Mouse (Mus musculus) thymus, postnatal 14 days (tissue): ENCODE measurements around the gene Dynlt1c.
A peak's percentile ranks its signal among the peaks of the same experiment; 100 is the strongest.
"Not testable (repeated sequence)": the region's sequence is repeated elsewhere in the genome, so short reads cannot be mapped to it uniquely, and the experiment has no call there.

Source experiments
- DNase-seq: peaks from one replicate; pipeline ENCODE4 v3.0.0; 2021

Gene Dynlt1c

DNA sequence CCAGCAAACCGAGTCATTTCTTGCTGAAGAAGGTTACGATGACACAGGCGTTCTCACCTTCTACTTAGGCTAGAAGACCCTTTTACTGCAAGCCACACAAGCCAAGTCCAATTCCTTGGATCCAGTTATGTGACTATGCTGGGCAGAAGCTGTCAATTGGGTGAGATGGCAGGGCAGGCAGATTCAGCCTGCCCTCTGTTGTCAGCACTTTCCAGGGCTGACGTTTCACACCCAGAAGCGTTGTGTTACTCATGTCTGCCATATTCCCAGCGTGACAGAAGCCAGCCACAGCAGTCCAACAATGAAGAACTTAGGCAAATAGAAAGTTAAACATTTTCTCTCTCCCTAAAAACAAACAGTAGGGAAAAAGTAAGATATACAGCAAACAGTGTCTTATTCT is 18.6 kb downstream of the Dynlt1c start:
- not testable (repeated sequence) for DNase-seq

DNA sequence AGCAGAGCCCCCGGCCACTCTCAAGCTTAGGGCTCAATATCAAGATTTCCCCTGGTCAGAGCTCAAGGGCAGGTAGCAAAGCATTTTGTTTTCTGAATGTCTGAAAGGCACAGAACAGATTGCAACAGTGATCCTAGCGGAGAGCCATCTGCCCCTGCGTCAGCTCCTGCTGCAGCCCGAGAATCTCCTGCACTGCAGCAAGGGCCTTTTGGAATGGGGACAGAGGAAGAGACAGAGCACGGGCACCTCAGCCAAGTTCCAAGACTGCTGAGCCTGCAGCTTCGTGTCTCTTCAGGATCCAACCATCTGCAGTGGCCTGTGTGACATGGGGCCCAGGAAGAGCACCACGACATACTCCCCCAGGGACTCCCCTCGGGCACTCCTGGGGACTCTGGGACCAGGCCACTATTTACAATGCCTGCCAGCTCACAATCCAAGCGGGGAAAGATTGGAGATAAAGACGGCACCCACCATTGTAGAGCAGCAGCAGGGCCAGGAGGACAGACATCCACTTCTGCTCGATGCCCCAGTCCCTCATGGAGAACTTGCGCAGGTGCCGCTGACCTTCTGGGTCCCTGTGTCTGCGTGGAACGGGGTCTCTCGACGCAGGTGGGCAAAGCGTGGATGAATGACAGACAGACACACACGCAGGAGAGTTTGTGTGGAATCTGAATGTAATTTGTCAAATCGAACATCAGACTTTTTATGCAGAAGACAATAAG is 19.4 kb downstream of the Dynlt1c start:
- not testable (repeated sequence) for DNase-seq

DNA sequence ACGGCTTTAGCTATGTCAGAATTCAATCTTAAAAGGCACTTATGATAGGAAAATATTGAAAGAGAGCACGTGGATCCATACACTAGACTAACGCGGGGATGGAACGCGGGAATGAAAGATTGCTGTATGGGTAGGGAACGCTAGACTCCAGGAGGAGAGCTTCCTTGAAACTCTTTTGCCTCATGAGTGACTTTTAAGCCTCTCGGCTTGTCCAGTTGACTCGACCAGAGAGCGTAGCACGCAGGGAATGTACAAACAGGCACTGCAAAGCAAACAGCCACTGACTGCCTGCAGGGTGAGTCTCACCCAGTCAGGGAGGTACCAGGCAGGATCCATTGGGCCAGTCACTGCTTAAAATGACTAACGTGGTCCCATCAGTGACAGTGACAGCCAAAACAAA is 20.5 kb downstream of the Dynlt1c start:
- DNase-seq, result not testable (repeated sequence)

DNA sequence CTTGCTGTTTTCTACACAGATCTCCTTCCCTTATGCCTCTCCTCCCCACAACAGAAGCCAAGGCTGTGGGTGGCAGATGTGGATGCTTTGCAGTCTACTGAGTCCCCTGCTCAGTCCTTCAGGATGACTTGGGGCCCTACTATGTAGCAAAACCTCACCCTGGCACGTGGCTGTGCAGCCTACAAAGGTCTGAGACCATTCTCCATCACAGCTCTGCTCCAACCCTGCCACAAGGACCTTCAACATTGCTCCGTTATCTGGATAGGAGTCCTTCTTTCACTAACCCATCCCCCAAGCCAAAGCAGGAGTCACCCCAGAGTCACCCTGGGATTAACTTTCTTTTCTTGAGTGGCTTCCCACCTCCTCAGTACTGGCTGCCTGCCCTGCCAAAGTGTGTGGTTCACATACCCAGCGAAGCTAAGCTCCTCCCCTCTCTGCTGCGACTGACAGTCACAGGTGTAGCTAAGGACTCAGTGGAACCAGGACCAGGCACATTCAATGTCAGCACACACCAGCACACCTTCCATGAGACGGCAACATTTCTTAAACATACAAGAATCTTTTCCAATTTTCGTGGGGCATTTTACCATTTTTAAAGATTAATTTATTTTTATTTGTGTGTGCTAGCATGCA is 23.6 kb downstream of the Dynlt1c start:
- DNase-seq, result not testable (repeated sequence)

DNA sequence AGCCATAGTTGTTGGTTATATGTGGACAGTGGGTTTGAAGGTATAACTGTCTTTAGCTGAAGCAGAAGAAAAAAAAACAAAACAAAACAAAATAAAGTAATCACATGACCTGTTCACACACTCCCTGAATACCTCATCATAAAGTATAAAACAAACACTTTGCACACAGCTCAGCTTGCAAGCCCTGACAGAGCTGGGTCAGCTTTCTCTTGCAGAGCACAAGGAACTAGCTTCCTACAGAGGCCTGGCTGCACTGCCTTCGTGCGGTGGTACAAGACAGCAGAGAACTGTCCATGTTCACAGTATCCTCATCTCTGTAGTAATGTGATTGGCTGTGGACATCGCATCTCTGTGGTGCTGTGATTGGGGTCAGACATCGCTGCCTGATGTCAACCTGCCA is 28.9 kb downstream of the Dynlt1c start:
- DNase-seq, result not testable (repeated sequence)

DNA sequence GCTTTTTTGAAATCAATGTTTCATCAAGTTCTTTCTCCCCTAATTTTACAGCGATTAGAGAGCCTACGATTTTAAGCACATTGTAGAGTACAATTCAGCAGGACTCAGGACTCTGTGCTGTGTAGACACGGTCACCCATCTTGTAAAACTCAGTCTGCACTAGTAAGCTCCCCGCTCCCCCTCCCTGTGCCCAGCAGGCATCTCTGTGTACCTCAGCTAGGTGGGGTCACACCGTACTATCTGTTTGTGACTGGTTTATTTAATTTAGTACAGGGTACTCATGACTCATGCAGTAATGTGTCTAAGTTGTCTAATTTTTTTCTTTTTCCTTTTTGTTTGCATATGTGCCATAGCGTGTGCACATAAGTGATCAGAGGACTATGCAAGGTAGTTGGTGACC is 31.4 kb downstream of the Dynlt1c start:
- not testable (repeated sequence) for DNase-seq

DNA sequence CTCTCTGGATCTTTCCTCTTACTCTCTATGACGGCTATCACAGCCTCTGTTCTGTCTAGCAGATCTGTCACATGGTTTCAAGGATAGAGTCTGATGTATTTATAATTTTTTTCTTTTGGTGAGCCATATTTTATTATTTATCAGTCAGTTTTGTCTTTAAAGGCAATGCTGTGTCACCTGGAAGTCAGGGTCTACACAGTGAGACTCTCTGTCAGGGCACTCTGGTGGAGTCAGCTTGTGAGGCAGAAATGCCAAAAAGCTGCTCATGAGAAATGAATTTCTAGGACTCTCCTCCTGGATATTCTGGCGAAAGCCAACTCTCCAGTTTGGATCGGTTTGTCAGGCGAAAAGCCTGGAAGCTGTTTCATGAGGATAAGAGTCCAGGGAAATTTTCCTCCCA is 34.3 kb downstream of the Dynlt1c start:
- not testable (repeated sequence) for DNase-seq

DNA sequence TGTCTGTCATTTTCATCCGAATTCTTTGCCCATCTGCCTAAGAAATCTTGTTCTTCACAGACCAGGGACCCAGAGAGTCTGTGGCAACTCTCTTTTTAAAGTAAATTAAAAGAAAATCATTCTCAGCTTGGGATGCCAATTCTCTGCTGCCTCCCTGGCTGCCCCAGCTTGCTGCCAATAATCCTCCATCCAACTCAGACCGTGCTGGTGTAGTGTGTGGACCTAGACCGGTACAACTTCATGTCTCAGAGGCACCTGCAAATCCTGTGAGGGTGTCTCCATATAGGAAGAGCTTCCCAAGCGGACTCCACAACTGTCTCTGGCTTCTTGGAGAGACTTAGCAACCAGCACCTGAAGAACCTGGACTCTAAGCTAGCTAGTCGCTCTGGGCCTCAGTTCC is 35.4 kb downstream of the Dynlt1c start:
- DNase-seq, result no peak

DNA sequence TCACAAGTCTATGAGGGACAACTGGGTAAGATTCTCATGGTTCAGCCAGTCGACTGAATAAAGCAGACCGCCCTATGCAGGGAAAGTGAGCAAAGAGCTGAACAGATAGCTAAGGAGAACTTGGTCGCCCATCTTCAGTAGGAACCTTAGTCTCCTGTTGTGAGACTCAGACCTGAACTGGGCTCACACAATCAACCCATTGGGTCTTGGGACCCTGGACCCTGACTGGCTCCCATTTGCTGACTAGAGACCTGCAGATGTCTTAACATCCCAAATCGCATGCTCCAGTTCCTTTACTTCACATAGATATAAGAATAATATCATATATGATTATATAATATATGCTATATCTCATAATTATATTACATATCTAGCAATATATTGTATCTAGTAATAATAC is 36.0 kb downstream of the Dynlt1c start:
- not testable (repeated sequence) for DNase-seq

DNA sequence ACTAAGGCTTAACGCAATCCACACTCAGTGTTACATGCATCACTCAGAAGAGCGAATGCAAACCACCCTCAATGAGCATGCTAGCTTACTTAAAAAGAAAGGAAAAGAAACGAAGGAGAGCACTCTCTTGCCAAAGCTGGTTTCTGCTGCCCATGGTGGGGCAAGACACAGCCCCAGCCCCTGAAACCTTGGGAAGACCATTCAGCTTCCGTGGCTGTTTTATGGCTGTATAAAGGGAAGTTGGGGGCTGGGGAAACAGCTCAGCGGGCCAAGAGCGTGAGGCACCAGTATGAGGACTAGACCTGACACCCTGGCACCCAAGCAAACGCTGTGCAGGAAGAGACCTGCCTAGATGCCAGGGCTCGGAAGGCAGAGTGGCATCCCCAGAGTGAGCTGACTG is 37.0 kb downstream of the Dynlt1c start:
- not testable (repeated sequence) for DNase-seq

DNA sequence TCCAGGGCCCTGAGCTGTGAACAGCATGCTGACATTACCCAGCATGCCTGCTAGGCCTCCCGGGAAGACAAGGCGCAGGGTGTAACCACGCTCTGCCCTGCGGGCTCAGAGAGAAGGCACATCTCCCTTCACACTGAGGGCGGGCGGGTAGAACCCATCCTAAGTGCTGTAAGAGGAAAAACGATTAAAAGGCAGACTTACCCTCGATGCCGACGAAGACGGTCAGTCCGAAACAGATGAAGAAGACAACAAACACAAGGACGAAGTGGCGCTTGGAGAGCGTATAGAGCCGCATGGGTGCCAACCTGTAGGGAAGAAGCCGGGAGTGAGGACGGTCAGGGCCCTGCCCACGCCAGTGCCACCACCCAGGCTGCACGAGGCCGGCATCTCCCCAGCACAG is 38.0 kb downstream of the Dynlt1c start:
- DNase-seq, result not testable (repeated sequence)

DNA sequence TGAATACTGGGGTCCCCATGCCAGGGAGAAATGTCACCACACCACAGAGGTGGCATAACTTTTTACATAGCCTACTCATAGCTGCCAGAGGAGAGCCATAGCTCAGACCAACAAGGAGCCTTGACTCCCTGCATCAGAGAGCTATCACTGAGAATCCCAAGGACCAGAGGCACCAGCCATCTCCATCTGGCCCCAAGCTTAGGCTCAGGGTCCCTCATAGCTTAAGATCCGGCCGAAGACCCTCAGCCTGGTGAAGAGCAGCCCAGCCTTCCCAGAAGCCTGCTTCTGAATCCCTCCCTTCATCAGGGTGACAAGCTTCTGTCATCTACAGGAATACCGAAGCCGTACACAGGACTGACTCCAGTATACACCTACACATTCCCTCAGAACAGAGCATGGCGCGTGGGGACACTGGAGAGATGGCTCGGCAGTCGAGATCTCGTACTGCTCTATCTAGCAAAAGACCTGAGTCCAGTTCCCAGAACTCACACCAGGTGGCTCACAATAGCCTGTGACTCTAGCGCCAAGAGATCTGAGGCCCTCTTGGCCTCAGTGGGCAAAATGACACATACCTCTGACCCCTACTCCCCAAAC is 38.7 kb downstream of the Dynlt1c start:
- DNase-seq, result not testable (repeated sequence)

DNA sequence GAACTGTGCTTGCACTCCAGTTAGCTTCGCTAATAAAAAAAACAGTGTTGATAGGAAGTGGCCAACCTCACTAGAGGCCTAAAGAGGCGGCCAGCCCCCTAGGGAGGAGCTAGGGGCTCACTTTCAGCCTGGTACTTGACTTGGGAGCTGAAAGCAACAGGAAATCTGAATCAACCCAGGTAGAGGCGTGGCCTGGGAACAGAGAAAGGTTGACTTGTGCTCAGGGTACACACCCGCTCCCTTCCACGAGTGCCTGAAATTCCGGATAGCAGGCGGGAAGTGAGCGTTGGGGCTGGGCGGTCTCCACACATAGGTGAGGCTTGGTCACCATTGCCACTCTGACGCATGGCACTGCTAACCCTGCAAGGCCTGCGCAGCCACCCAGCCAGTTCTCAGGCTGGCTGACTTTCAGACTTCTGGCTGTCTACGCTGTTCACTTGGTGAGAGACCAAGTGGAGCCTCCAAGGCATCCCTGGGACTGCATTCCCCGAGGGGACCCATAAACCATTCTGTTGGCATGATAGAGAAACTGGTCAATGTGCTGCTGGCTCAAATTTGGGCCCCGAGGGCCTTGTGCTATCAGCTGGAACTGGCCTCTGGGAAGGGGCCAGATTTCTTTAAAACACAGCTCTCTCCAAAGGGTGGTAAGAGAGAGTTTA is 39.4 kb downstream of the Dynlt1c start:
- DNase-seq, result not testable (repeated sequence)

DNA sequence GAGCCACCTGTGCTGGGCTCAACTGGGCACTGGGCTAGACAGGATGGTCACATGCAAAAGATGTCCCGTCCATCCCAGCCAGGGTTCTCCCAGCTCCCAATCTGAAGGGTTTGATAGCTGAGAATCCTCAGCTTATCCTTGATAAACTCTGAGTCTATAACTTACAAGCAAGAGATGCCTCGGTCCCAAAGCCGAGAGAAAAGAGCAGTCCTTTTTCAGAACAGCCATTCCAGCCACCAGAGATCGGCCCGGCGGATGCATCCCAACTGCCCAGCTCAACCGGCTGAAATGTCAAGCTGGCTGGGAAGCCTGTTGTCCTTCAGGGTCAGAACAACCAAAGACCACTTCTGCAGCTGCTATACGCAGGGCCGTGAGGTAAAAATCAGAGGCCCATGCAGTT is 42.7 kb downstream of the Dynlt1c start:
- DNase-seq, result not testable (repeated sequence)

DNA sequence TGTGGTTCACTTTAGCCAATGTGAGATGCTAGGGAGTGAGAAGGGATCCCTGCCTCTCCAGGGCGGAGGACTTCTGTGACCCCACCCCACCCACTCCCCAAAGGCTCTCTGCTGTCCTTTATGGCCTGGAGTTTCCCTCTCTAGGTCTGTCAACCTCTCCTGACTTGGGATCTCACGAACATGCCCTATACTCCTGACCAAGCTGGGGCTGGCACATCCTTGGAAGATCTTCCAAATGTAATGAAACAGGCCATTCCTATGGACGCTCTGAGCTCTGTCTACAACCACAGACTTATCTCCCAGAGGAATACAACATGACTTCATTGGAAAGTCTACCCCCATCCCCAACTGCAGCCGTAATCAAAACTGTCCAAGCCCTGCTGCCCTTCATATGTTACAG is 43.2 kb downstream of the Dynlt1c start:
- DNase-seq, result not testable (repeated sequence)

DNA sequence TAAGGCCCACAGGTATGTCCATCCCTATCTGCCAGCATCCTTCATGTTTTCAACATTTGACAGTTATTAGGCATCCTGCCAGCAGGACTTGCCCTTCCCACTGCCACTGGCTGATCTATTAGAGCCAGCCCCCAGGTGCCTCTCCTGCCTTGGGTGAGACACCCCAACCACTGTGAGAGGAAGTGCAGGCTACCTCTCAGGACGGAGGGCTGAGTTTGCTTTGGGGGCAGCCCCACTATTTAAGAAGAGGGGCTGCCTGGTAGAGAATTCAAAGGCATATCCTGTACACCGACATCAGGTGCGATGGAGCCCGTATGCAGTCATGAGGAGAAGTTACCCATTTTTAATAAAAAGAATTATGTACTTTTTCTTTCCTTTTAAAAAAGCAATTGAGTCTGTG is 44.2 kb downstream of the Dynlt1c start:
- DNase-seq, result not testable (repeated sequence)

DNA sequence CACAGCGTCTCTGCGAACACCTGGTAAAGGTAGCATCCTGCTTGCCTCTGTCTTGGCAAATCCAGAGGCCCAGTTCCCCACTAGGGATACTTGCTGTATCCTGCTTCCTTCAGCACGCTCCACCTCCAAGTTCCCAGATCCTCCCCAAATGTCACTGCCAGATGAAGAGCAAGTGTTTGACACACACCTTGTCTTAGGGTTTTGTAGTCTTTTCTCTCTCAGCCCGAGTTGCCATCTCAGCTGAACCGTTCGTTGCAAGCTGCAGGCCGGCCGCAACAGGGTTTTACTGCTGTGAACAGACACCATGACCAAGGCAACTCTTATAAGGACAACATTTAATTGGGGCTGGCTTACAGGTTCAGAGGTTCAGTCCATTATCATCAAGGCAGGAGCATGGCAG is 45.4 kb downstream of the Dynlt1c start:
- DNase-seq, result not testable (repeated sequence)

DNA sequence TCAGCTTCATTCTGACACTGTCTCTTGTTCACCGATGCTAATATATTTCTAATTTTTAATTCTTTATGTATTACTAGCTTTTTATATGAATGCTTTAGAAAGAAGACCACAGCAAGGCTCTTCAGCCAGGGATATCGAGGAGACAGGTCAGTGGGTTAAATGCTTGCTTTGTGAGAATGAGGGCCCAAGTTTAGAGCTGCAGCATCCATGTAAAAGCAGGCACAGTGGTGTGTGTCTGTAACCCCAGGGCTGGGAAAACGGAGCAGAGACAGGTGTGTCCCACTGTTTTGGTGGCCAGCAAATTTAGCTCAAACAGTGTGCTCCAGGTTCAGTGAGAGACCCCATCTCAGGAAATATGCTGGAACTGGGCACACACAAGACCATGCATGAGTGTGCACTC is 46.0 kb downstream of the Dynlt1c start:
- DNase-seq, result not testable (repeated sequence)

DNA sequence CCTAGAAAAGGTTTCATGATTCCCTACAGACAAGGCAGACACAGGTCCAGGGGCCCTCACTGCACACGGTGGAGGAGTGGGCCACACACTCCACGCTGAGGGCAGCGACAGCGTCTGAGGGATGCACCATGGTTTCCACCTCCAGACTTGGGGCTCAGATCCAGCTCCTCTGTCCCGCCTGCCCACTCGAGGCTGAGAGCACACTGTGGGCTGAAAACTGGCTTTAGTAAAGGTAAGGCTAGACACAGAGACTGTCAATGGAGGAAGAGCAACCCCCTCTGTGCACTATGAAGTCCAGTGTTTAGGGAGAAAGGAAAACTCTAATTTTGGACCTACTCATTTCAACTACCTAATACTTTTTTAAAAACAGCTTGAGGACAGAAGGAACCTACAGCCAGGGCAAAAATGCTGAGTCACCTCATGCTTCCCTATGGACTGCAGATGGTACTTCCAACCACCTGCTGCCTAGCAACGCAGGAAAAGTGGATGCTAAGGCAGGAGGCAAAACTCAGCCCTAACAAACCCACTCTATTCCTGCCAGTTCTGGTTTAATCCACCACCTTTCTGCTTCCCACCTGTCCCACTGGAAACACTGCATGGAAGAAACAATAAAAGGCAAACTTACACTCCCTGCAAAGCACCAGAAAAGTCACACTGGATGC is 49.6 kb downstream of the Dynlt1c start:
- DNase-seq, result not testable (repeated sequence)

DNA sequence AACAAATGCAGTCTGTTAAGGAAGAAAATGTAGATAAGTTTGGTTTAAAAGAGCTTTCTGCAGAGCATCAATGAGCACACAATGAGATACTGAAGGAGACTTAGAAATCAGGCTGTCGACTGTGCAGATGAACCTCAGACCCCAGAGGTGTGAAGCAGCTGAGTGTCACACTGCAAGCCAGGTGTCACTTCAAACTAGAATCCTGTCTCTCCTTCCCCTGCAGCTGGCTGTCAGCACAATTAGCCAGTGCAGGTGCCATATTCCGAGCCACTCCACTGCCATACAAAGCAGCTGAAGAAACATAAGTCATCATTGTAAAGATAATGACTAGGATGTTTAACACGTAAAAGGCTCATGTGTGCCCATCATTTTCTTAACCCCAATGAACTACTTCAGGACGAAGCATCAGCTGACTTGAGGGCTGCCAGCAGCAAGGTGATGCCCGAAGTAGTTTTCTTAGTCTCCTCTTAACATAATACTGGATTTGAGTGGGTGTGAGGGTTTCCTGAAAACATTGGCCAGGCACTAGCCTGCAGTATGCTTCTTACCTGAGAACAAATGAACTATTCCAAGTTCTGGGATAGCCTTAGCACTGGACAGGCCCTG is 52.0 kb downstream of the Dynlt1c start:
- DNase-seq, result peak; percentile 44

DNA sequence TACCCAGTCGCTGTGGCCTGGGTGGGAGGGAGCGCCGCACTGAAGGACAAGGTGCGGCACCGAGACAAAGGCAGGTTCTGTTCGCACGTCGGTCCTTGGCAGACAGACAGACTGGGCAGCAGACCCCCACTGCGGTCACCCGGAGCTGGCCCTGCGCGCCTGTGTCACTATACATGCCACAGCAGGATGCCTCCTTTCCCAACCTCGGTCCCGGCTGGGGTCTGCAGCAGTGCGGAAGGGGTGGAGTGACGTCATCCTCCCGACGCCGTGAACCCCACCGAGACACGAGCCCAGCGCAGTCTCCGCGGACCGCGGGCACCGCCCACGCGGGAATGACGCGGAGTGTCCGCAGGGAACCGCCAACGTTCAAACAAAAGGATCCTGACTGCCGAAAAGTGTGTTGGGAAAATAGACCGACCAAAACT is 53.6 kb downstream of the Dynlt1c start:
- peak; percentile 78 for DNase-seq

DNA sequence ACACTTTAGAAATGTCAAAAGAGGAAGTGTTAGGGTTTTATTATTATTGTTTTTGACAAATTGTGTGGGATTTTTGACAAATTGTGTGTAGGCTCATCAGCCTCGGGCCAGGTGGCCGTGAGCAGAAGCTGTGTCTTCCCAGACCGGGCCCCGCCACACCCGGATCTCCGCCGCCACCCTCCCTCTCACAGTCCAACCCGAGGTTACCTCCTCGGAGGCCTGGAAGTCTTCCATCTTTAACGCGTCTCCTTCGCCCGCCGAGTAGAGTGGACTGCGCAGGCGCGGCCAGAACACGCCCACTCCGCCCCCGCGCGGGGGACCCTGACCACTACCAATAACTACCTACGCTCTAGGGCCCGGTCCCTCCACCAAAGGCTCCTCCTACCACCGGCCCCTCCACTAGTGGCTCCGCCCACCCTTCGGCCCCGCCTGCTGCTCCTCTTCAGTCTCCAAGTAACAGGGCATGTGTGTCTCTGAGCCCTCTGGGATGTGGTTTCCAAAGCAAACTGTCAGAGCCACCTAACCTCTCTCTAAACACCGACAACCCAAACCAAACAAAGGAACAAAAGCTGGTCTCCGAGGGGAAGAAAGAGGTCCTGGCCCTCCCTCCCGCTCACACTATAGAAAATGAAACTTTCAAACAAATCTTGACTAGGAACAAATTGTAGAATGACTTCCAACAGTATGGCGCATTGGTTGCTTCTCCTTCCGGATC is 54.3 kb downstream of the Dynlt1c start, which contains the start of gene Dynlt1f:
TSS of gene Dynlt1f (minus strand) at position 334 of the 715 bp plus-strand sequence.
- peak; percentile 75 for DNase-seq
